Mouse (Mus musculus) left cerebral cortex, postnatal 36 days (tissue): Measurements from ENCODE around the gene Col4a2. TPM values are rescaled to one million over a fixed set of nuclear protein-coding genes. Genes with fewer than 3 reads are reported as not detected.

ENCODE experiments used
- DNase-seq, 2 experiments: peaks; one replicate each; pipeline ENCODE4 v3.0.0; 2021 to 2022; ENCODE audit warnings: low spot score in 2 of 2, mixed read lengths in 1 of 2
- intact Hi-C: fragments of 180-260 bp; cut with DNase I; formaldehyde crosslinking; loops from one replicate; pipeline ENCODE4 v1.15.1; 2025
- total RNA-seq, 2 experiments: library from RNA; stranded (reverse); gene quantifications; 2 replicates each; pipeline ENCODE4 v1.2.3; 2021

The Col4a2 gene
- total RNA-seq, 2 experiments from 2014 or later: 38.9 to 64.6 TPM

- no peak for DNase-seq
- intact Hi-C loops: no loop called here
Measured at GRCm38 (mm10) chr8:11397126-11397525, 84.5 kb downstream of the Col4a2 start.

- intact Hi-C loops: no loop called here
- no peak for DNase-seq
Measured at GRCm38 (mm10) chr8:11399706-11400105, 87.1 kb downstream of the Col4a2 start.

GRCm38 (mm10) chr8:11400244-11400643 lies 87.6 kb downstream of the Col4a2 start:
- DNase-seq: no peak
- intact Hi-C loops: no loop called here

GRCm38 (mm10) chr8:11401183-11401582 lies 88.6 kb downstream of the Col4a2 start:
- intact Hi-C loops: no loop called here
- no peak for DNase-seq

- intact Hi-C loops: no loop called here
- no peak for DNase-seq
Measured at GRCm38 (mm10) chr8:11402220-11402619, 89.6 kb downstream of the Col4a2 start.

GRCm38 (mm10) chr8:11403813-11404212 lies 91.2 kb downstream of the Col4a2 start:
- no peak for DNase-seq
- intact Hi-C loops: no loop called here

GRCm38 (mm10) chr8:11404614-11405013 lies 92.0 kb downstream of the Col4a2 start:
- intact Hi-C loops: no loop called here
- no peak for DNase-seq

- no peak for DNase-seq
- intact Hi-C loops: no loop called here
Measured at GRCm38 (mm10) chr8:11405722-11406481, 93.3 kb downstream of the Col4a2 start.

GRCm38 (mm10) chr8:11411504-11412124 lies 99.0 kb downstream of the Col4a2 start:
- peak in 1 of 2 experiments; percentile 10 for DNase-seq

GRCm38 (mm10) chr8:11412450-11412849 lies 99.8 kb downstream of the Col4a2 start:
- intact Hi-C loops: no loop called here
- no peak for DNase-seq

More at GRCm38 (mm10) chr8:11411504-11412124, 99.0 kb downstream of the Col4a2 start:
- intact Hi-C loops: no loop called here

- peak; percentile 76 to 83 for DNase-seq
- intact Hi-C loops: no loop called here
Measured at GRCm38 (mm10) chr8:11414304-11414703, 101.7 kb downstream of the Col4a2 start.

- no peak for DNase-seq
- intact Hi-C loops: no loop called here
Measured at GRCm38 (mm10) chr8:11415089-11415488, 102.5 kb downstream of the Col4a2 start.

GRCm38 (mm10) chr8:11417762-11418161 lies 105.2 kb downstream of the Col4a2 start:
- intact Hi-C loops: no loop called here

GRCm38 (mm10) chr8:11419232-11419631 lies 106.6 kb downstream of the Col4a2 start:
- intact Hi-C loops: no loop called here
- peak; percentile 74 to 82 for DNase-seq

More at GRCm38 (mm10) chr8:11417762-11418161, 105.2 kb downstream of the Col4a2 start:
- DNase-seq: peak in 1 of 2 experiments; percentile 37

GRCm38 (mm10) chr8:11419645-11420044 lies 107.0 kb downstream of the Col4a2 start:
- DNase-seq: no peak
- intact Hi-C loops: loop anchor here (2.0 kb wide), 1 partner anchor 167 kb away; no protein-coding TSS in a partner anchor

GRCm38 (mm10) chr8:11421105-11421504 lies 108.5 kb downstream of the Col4a2 start:
- no peak for DNase-seq

GRCm38 (mm10) chr8:11421968-11422367 lies 109.4 kb downstream of the Col4a2 start:
- intact Hi-C loops: loop anchor here (2.0 kb wide), 1 partner anchor 169 kb away; no protein-coding TSS in a partner anchor
- no peak for DNase-seq

More at GRCm38 (mm10) chr8:11421105-11421504, 108.5 kb downstream of the Col4a2 start:
- intact Hi-C loops: loop anchor here (2.0 kb wide), 1 partner anchor 168 kb away; no protein-coding TSS in a partner anchor

GRCm38 (mm10) chr8:11423091-11423490 lies 110.5 kb downstream of the Col4a2 start:
- intact Hi-C loops: no loop called here
- DNase-seq: no peak

GRCm38 (mm10) chr8:11430688-11431087 lies 118.1 kb downstream of the Col4a2 start:
- intact Hi-C loops: loop anchor here (5.0 kb wide), 1 partner anchor 57 kb away; no protein-coding TSS in a partner anchor

GRCm38 (mm10) chr8:11437862-11438261 lies 125.3 kb downstream of the Col4a2 start:
- peak; percentile 58 to 76 for DNase-seq
- intact Hi-C loops: no loop called here

More at GRCm38 (mm10) chr8:11430688-11431087, 118.1 kb downstream of the Col4a2 start:
- DNase-seq: no peak

- intact Hi-C loops: no loop called here
Measured at GRCm38 (mm10) chr8:11441291-11441690, 128.7 kb downstream of the Col4a2 start.

More at GRCm38 (mm10) chr8:11441291-11441690, 128.7 kb downstream of the Col4a2 start:
- DNase-seq: no peak
